Mouse (Mus musculus) cortical plate, adult 2 months (tissue): ENCODE measurements around the gene Prcc.
"Not testable (repeated sequence)": the region's sequence is repeated elsewhere in the genome, so short reads cannot be mapped to it uniquely, and the experiment has no call there.

ENCODE experiments used
- CTCF ChIP-seq: fragments of 200-500 bp; IDR thresholded peaks from 2 replicates; pipeline ENCODE4 v1.5.1; 2011; ENCODE audit warnings: mild to moderate bottlenecking, control low read depth, low read length; ENCODE audit not compliant: insufficient read depth; ENCODE audit errors: extremely low read depth
- POLR2A ChIP-seq: fragments of 200-500 bp; IDR thresholded peaks from 2 replicates; pipeline ENCODE4 v1.6.1; 2011; ENCODE audit warnings: mild to moderate bottlenecking, low read length, control low read depth; ENCODE audit not compliant: insufficient read depth; ENCODE audit errors: extremely low read depth

GRCm38 (mm10) chr3:87824206-87824605, 61.2 kb downstream of the Prcc start, which contains the start of gene Pear1:
- TF ChIP-seq POLR2A, CTCF: not testable (repeated sequence)
